Mouse (Mus musculus): ENCODE measurements around the gene Asphd1. TPM values are rescaled to one million over a fixed set of nuclear protein-coding genes. Genes with fewer than 3 reads are reported as not detected.
"Not testable (repeated sequence)": the region's sequence is repeated elsewhere in the genome, so short reads cannot be mapped to it uniquely, and the experiment has no call there.

Asphd1 gene
- polyA plus RNA-seq, 1 experiment from 2014 or later, result not detected

DNA sequence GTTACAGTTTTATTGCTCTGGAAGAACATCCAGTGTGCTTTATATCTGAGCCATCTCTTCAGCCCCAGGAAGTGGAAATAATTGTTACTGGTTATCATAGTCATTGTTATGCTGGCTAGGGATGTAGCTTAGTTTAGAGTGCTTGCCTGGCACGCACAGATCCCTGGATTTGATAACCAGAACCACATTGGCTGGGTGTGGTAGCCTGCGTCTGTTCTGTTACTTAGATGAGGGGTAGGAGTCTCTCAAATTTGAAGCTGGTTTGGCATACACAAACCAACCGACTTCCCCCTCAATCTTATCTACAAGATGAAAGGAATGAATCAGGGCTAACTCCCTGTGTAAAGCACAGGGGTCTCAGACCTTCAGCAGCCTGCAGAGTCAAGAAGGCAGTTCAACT is 23.1 kb downstream of the Asphd1 start:
- Histone ChIP-seq H3K4me3 (replicated peaks) (no peak overlapping the region), H3K9me3 (replicated peaks) (no peaks in the 10 kb centered on the region), H3K27me3 (no peaks in the 10 kb centered on the region), H3K27ac (replicated peaks) (0 out of 2 replicates have a peak overlapping the region, but pooled peaks have one; percentile 39), H3K9ac (no peak overlapping the region), H3K36me3 (replicated peaks) (peaks cover 6% of the 10 kb centered on the region; the same call in 1 of the 2 replicates), H3K4me1 (replicated peaks) (peaks cover 57% of the 10 kb centered on the region), H3K4me2 (0 out of 2 replicates have a peak overlapping the region, but pooled peaks have one; percentile 3)
- 12% methylated on average over 3 of the region's 3 CpGs for WGBS (ENCODE audit: insufficient replicate concordance)
- ATAC-seq (ENCODE audit: insufficient read depth), result no peak

GRCm38 (mm10) chr7:126923999-126924398 is 25.4 kb downstream of the Asphd1 start:
- Histone ChIP-seq H3K4me2 (no peak overlapping the region), H3K36me3 (replicated peaks) (no peaks in the 10 kb centered on the region), H3K27ac (replicated peaks) (peak overlapping the region; percentile 38; the same call in 1 of the 2 replicates), H3K4me3 (replicated peaks) (no peak overlapping the region), H3K27me3 (no peaks in the 10 kb centered on the region), H3K4me1 (replicated peaks) (peaks cover 45% of the 10 kb centered on the region), H3K9ac (no peak overlapping the region), H3K9me3 (replicated peaks) (no peaks in the 10 kb centered on the region)
- ATAC-seq (ENCODE audit: insufficient read depth), result no peak
- WGBS (ENCODE audit: insufficient replicate concordance), result 53% methylated on average over 5 of the region's 5 CpGs

- no peak within 1 kb of the TSS; the same call in 1 of the 2 replicates for H3K27ac ChIP-seq (replicated peaks)
- no peak within 1 kb of the TSS for H3K9ac ChIP-seq
- no peaks in the 10 kb centered on the region for H3K36me3 ChIP-seq (replicated peaks)
- H3K4me2 ChIP-seq, result peak within 1 kb of the TSS; percentile 37
- peak within 1 kb of the TSS; percentile 9; the same call in 1 of the 2 replicates for H3K4me3 ChIP-seq (replicated peaks)
- ATAC-seq (ENCODE audit: insufficient read depth), result no peak
- 72% methylated on average over 5 of the region's 5 CpGs for WGBS (ENCODE audit: insufficient replicate concordance)
- peaks cover 37% of the 10 kb centered on the region for H3K4me1 ChIP-seq (replicated peaks)
- H3K27me3 ChIP-seq, result no peaks in the 10 kb centered on the region
- no peaks in the 10 kb centered on the region for H3K9me3 ChIP-seq (replicated peaks)
These were observed 26.7 kb downstream of the Asphd1 start, which contains the start of gene Tmem219 for GRCm38 (mm10) chr7:126922624-126923060. Gene Tmem219, minus strand, starts transcription at chr7:126922917.

- H3K4me3 ChIP-seq (replicated peaks), result no peak overlapping the region
- ATAC-seq (ENCODE audit: insufficient read depth), result no peak
- H3K27ac ChIP-seq (replicated peaks), result no peak overlapping the region
- 45% methylated on average over 2 of the region's 2 CpGs for WGBS (ENCODE audit: insufficient replicate concordance)
- H3K4me1 ChIP-seq (replicated peaks), result peaks cover 30% of the 10 kb centered on the region
- no peaks in the 10 kb centered on the region for H3K36me3 ChIP-seq (replicated peaks)
- no peaks in the 10 kb centered on the region for H3K9me3 ChIP-seq (replicated peaks)
- H3K9ac ChIP-seq, result no peak overlapping the region
- H3K27me3 ChIP-seq, result no peaks in the 10 kb centered on the region
- 0 out of 2 replicates have a peak overlapping the region, but pooled peaks have one; percentile 37 for H3K4me2 ChIP-seq
These were observed 27.8 kb downstream of the Asphd1 start for GRCm38 (mm10) chr7:126921563-126921962.

DNA sequence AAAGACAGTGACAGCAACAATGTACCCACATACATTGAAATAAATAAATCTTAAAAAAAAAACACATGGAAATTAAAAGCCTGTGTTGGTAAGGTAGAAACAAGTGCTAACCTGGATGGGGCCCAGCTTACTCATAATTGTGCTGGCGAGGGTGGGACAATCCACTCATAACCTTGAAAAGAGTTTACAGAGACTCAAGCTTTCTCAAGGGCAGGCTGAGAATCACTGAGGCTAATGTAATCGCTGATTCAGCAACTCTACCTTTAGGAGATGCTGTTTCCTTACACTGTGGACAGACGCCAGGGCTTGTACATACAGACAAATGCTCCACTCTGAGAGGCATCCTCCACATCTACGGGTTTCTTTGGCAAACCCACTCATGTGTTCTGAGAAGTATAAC is 29.4 kb downstream of the Asphd1 start:
- 67% methylated on average over 4 of the region's 4 CpGs for WGBS (ENCODE audit: insufficient replicate concordance)
- Histone ChIP-seq H3K4me3 (replicated peaks) (no peak overlapping the region), H3K4me1 (replicated peaks) (peaks cover 21% of the 10 kb centered on the region), H3K9ac (no peak overlapping the region), H3K36me3 (replicated peaks) (no peaks in the 10 kb centered on the region), H3K27me3 (no peaks in the 10 kb centered on the region; the same call in 1 of the 2 replicates), H3K9me3 (replicated peaks) (no peaks in the 10 kb centered on the region), H3K4me2 (no peak overlapping the region), H3K27ac (replicated peaks) (no peak overlapping the region)
- ATAC-seq (ENCODE audit: insufficient read depth), result no peak

DNA sequence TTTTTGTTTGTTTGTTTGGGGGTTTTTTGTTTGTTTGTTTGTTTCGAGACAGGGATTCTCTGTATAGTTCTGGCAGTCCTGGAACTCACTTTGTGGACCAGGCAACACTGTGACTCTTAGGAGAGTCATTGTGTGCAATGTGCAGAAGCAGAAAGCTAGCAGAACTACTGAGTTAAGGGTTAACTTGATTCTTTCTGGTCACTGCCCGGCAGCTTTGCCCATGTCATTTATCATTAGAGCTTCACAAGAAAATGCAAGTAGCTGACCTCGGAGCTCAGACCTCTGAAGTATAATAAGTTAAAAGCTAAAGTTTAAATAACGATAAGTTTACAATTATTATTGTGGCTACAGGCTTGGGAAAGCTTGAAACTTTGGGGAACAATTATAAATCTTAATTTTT is 31.0 kb downstream of the Asphd1 start:
- WGBS (ENCODE audit: insufficient replicate concordance), result 40% methylated on average over 4 of the region's 4 CpGs
- not testable (repeated sequence) for H3K4me2 ChIP-seq; H3K27ac ChIP-seq (replicated peaks); H3K27me3 ChIP-seq; H3K36me3 ChIP-seq (replicated peaks); H3K4me1 ChIP-seq (replicated peaks); ATAC-seq (ENCODE audit: insufficient read depth); H3K4me3 ChIP-seq (replicated peaks); H3K9me3 ChIP-seq (replicated peaks); H3K9ac ChIP-seq

- H3K27ac ChIP-seq (replicated peaks), result no peak overlapping the region
- H3K9ac ChIP-seq, result no peak overlapping the region
- H3K9me3 ChIP-seq (replicated peaks), result no peaks in the 10 kb centered on the region
- no peaks in the 10 kb centered on the region for H3K4me1 ChIP-seq (replicated peaks)
- H3K4me3 ChIP-seq (replicated peaks), result no peak overlapping the region
- no peaks in the 10 kb centered on the region for H3K36me3 ChIP-seq (replicated peaks)
- no peak for ATAC-seq (ENCODE audit: insufficient read depth)
- 56% methylated on average over 3 of the region's 3 CpGs for WGBS (ENCODE audit: insufficient replicate concordance)
- H3K27me3 ChIP-seq, result no peaks in the 10 kb centered on the region; the same call in 1 of the 2 replicates
- H3K4me2 ChIP-seq, result no peak overlapping the region
These were observed 34.5 kb downstream of the Asphd1 start for GRCm38 (mm10) chr7:126914844-126915243.

DNA sequence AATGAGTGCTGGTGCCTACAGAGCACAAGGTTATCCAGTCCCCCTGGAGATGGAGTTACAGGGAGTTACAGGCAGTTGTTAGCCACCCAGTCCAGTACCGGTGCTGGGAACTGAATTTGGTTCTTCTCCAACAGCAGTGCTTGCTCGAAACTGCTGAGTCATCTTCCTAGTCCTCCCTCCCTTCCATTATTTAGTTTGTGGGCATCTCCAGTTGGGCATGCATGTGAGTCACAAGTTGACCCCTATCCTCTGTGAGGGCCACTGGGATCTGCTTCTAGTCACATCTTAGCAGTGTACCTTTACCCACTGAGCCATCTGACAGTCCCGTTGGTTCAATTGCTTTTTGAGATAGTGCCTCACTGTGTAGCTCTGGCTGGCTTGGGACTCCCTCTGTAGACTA is 43.8 kb downstream of the Asphd1 start:
- Histone ChIP-seq H3K9ac (no peak overlapping the region), H3K27ac (replicated peaks) (no peak overlapping the region), H3K27me3 (peaks cover 3% of the 10 kb centered on the region; the same call in 1 of the 2 replicates), H3K9me3 (replicated peaks) (no peaks in the 10 kb centered on the region), H3K4me3 (replicated peaks) (no peak overlapping the region), H3K36me3 (replicated peaks) (no peaks in the 10 kb centered on the region), H3K4me2 (no peak overlapping the region), H3K4me1 (replicated peaks) (peaks cover 4% of the 10 kb centered on the region)
- no peak for ATAC-seq (ENCODE audit: insufficient read depth)
- 27% methylated on average over 3 of the region's 3 CpGs for WGBS (ENCODE audit: insufficient replicate concordance)

DNA sequence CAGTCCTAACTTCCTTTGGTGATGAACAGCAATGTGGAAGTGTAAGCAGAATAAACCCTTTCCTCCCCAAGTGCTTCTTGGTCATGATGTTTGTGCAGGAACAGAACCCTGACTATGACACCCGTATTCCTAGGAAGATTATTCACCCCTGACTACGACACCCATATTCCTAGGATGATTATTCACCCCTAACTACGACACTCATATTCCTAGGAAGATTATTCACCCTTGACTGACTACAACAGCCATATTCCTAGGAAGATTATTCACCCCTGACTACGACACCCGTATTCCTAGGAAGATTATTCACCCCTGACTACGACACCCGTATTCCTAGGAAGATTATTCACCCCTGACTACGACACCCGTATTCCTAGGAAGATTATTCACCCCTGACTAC is 49.6 kb downstream of the Asphd1 start:
- H3K27me3 ChIP-seq; H3K36me3 ChIP-seq (replicated peaks); H3K4me2 ChIP-seq; H3K27ac ChIP-seq (replicated peaks); H3K9me3 ChIP-seq (replicated peaks); ATAC-seq (ENCODE audit: insufficient read depth); H3K9ac ChIP-seq; H3K4me3 ChIP-seq (replicated peaks): not testable (repeated sequence)
- WGBS (ENCODE audit: insufficient replicate concordance), result 77% methylated on average over 9 of the region's 9 CpGs
- H3K4me1 ChIP-seq (replicated peaks), result peaks cover 24% of the 10 kb centered on the region

DNA sequence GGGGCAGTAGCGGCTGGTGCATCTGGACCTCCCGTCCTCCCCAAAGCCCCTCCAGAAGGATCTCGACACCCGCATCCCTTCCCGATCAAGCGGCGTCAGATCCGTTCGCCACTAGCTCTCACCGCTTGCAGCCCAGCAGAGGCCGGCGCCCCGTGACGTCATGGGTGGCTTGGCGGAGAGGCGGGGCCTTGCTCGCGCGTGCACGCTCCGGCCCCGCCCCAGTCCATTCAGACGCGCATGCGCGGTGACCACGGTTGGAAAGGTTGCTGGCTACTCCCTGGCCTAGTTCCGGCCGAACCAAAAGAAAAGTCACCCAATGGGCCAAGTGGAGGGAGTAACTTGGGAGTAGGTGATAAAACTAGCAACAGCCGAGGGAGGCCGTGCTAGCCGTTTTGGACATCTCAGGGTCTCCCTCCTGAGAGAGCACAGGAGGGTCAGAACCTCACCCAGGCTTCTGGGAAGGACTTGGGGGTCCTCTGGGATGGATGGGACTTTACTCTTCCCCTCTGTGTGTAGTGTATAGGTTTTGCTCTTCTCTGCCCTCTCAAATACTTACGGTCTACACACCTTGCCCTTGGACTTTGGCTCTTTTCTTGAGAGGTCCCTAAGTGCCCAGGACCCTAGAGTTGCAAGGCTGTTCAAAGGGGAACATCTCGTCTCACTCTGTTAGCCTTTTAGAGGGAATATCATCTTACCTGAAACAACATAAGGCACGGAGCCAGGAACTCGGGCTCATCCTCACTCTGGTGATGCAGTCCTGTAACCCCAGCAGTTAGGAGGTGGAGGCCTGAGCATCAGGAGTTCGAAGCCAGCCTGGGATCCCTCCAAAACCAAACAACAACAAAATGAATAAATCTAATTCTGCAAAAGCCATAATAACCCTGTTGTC is 51.0 kb downstream of the Asphd1 start:
- Histone ChIP-seq H3K4me3 (replicated peaks) (peak overlapping the region; percentile 67), H3K27ac (replicated peaks) (peak overlapping the region; percentile 78), H3K9me3 (replicated peaks) (no peaks in the 10 kb centered on the region), H3K4me1 (replicated peaks) (peaks cover 24% of the 10 kb centered on the region), H3K27me3 (peaks cover 3% of the 10 kb centered on the region; the same call in 1 of the 2 replicates), H3K36me3 (replicated peaks) (0 out of 2 replicates have a peak, but pooled peaks cover 2% of the 10 kb centered on the region), H3K4me2 (peak overlapping the region; percentile 83), H3K9ac (peak overlapping the region; percentile 72)
- ATAC-seq (ENCODE audit: insufficient read depth), result peak; percentile 93
- WGBS (ENCODE audit: insufficient replicate concordance), result 11% methylated on average over 37 of the region's 37 CpGs

- WGBS (ENCODE audit: insufficient replicate concordance), result 4% methylated on average over 16 of the region's 16 CpGs
- Histone ChIP-seq H3K4me3 (replicated peaks) (peak overlapping the region; percentile 67), H3K9me3 (replicated peaks) (no peaks in the 10 kb centered on the region), H3K9ac (peak overlapping the region; percentile 72), H3K4me1 (replicated peaks) (peaks cover 24% of the 10 kb centered on the region), H3K4me2 (peak overlapping the region; percentile 83), H3K36me3 (replicated peaks) (peaks cover 2% of the 10 kb centered on the region; the same call in 1 of the 2 replicates), H3K27ac (replicated peaks) (peak overlapping the region; percentile 78), H3K27me3 (peaks cover 3% of the 10 kb centered on the region; the same call in 1 of the 2 replicates)
- peak; percentile 66 for ATAC-seq (ENCODE audit: insufficient read depth)
These were observed 51.8 kb downstream of the Asphd1 start for GRCm38 (mm10) chr7:126897390-126898101.
